Mouse (Mus musculus) brown adipose tissue, adult 24 weeks (tissue): ENCODE measurements around the gene Obox5. TPM values are rescaled to one million over a fixed set of nuclear protein-coding genes. Genes with fewer than 3 reads are reported as not detected.
"Not testable (repeated sequence)": the region's sequence is repeated elsewhere in the genome, so short reads cannot be mapped to it uniquely, and the experiment has no call there.

Source experiments
- H3K27ac ChIP-seq: fragments of 200-500 bp; replicated peaks from 2 replicates; pipeline ENCODE4 v1.5.1; 2012; ENCODE audit warnings: low read depth, mild to moderate bottlenecking, low read length
- H3K4me1 ChIP-seq: fragments of 200-500 bp; 2 replicates; pipeline ENCODE4 v1.6.1; 2012; ENCODE audit warnings: low read length, mixed read lengths; ENCODE audit not compliant: control insufficient read depth, insufficient read depth, insufficient read length
- H3K4me3 ChIP-seq: fragments of 200-500 bp; 2 replicates; pipeline ENCODE4 v1.5.1; 2012; ENCODE audit warnings: low read depth, mild to moderate bottlenecking, low read length, moderate library complexity; ENCODE audit not compliant: insufficient read depth
- polyA plus RNA-seq: library from polyadenylated mRNA; stranded (reverse); fragments of >200 nt; gene quantifications from 2 replicates; pipeline ENCODE4 v1.2.4, GENCODE M21; 2012; ENCODE audit not compliant: missing spikeins, insufficient read depth, insufficient read length

Obox5 gene
- not detected in 2 replicates for polyA plus RNA-seq

- not testable (repeated sequence) for H3K4me1 ChIP-seq, H3K4me3 ChIP-seq, H3K27ac ChIP-seq
Observed at GRCm38 (mm10) chr7:15749831-15750230, at the start of gene Obox5. Obox5 (plus strand) TSS chr7:15750131.

GRCm38 (mm10) chr7:15749296-15749695, 635 bp upstream of the Obox5 start:
- H3K4me1 ChIP-seq: not testable (repeated sequence)

More at GRCm38 (mm10) chr7:15749296-15749695, 635 bp upstream of the Obox5 start:
- H3K4me3 ChIP-seq, H3K27ac ChIP-seq: not testable (repeated sequence)

Other genes starting within 250 kb of the Obox5 start
- gene Obox3, start 110.2 kb upstream of the Obox5 start, polyA plus RNA-seq: not detected in 2 replicates
- gene Obox6, start 89.5 kb downstream of the Obox5 start, polyA plus RNA-seq: not detected in 2 replicates
- not detected in 2 replicates for gene Crx, start 129.8 kb downstream of the Obox5 start, polyA plus RNA-seq
- not detected in 2 replicates for gene Crxos, start 132.5 kb downstream of the Obox5 start, polyA plus RNA-seq
- gene Selenow, start 172.3 kb downstream of the Obox5 start, polyA plus RNA-seq: 320 and 478 TPM in 2 replicates
- 86.7 and 98.8 TPM in 2 replicates for gene Nop53, start 195.9 kb downstream of the Obox5 start, polyA plus RNA-seq
- gene Ehd2, start 217.4 kb downstream of the Obox5 start, polyA plus RNA-seq: 141 and 148 TPM in 2 replicates